Mouse (Mus musculus): ENCODE measurements at regions not wholly inside any gene's neighbourhood (a gene's known extent, or its start where the extent isn't known, plus 50 kb on each side); places are given as distances from the start of the nearest gene placed in this dataset.
"Not testable (repeated sequence)": the region's sequence is repeated elsewhere in the genome, so short reads cannot be mapped to it uniquely, and the experiment has no call there.

GRCm38 (mm10) chr5:40908803-40909202, 799.2 kb downstream of the Rab28 start:
- no peak for DNase-seq (ENCODE audit: low read depth, low spot score)

GRCm38 (mm10) chr5:40901742-40902141, 806.2 kb downstream of the Rab28 start:
- no peak for DNase-seq (ENCODE audit: low read depth, low spot score)

- no peak for DNase-seq (ENCODE audit: low read depth, low spot score)
These were observed 825.1 kb downstream of the Rab28 start for GRCm38 (mm10) chr5:40882886-40883285.

GRCm38 (mm10) chr5:40877756-40878155, 830.2 kb downstream of the Rab28 start:
- no peak for DNase-seq (ENCODE audit: low read depth, low spot score)

GRCm38 (mm10) chr5:40862349-40862748, 845.6 kb downstream of the Rab28 start:
- DNase-seq (ENCODE audit: low read depth, low spot score): not testable (repeated sequence)
